Mouse (Mus musculus): ENCODE measurements at regions not wholly inside any gene's neighbourhood (a gene's known extent, or its start where the extent isn't known, plus 50 kb on each side); places are given as distances from the start of the nearest gene placed in this dataset.
A peak's percentile ranks its signal among the peaks of the same experiment; 100 is the strongest.

- TF ChIP-seq CTCF (IDR thresholded peaks at IDR 0.05; ENCODE audit: low read depth) (peak; percentile 82), EP300 (optimal IDR thresholded peaks at IDR 0.05) (no peak)
Observed at GRCm38 (mm10) chr6:51206712-51207505, 225.6 kb upstream of the Nfe2l3 start.

Data from stomach, postnatal 0 days (tissue).